Comparison of ENCODE assay signal across 23 mouse cellular contexts in the genomic region with DNA sequence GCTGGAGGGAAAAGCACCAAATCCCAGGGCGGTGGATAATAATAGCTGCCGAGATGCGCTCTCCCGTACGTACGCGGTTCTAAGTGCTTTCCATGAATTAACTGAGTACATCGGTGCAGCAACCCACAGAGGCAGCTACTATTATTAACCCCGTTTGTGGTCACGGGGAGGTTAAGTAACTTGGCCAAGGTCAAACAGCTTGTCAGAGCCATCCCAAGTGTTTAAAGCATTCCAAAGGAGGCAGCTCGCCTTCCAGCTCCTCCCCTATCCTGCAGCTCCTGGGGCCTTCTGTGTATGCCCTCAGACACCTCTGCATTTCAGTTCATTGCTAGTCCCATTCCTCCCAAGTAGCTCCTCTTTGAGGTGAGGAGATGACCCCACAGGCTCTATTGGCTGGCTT. TPM values are rescaled to one million over a fixed set of nuclear protein-coding genes. Genes with fewer than 3 reads are reported as not detected.
DNase-seq lines count a peak whose midpoint lies in the region; ATAC-seq and TF ChIP-seq lines count a peak whose summit lies in the region.
"Had no signal": no experiment of that assay in that cellular context is flagged by ENCODE, and none has a peak within 500 bp of the region (broad histone marks: within the 10 kb centered on the region; RNA-seq: fewer than 3 reads in every experiment).

No protein-coding gene starts in this region.

- peaks cover 58% of the 10 kb centered on the region for H3K4me1 ChIP-seq in heart, embryonic 10.5 days
- peaks cover 55% of the 10 kb centered on the region for H3K4me1 ChIP-seq in neural tube, embryonic 12.5 days
- peaks cover 34% of the 10 kb centered on the region for H3K4me1 ChIP-seq in hindbrain, embryonic 16.5 days (ENCODE audit: control insufficient read depth, insufficient read depth, low read depth, low read length)
- H3K4me1 ChIP-seq in olfactory bulb, adult 2 months (ENCODE audit: control insufficient read depth, insufficient read depth, low read length), result peaks cover 49% of the 10 kb centered on the region

- no peak for DNase-seq in heart, embryonic 10.5 days (ENCODE audit: low spot score)
- no peak for DNase-seq in heart, postnatal 4 days
- no peak for DNase-seq in neural tube, embryonic 10.5 days (ENCODE audit: extremely low spot score, low spot score)
- DNase-seq in left cerebral cortex, postnatal 10 days (ENCODE audit: extremely low spot score in 1 of 2, low spot score in 2 of 2), result no peak
- DNase-seq in cerebellum, adult 9-11 months, result no peak
- DNase-seq: adrenal gland, adult 8-10 months; cerebellum, adult 11 months; cerebellum, postnatal 14 days; embryo, embryonic 11 days; heart, postnatal 10 days; right cerebral cortex, postnatal 14 days; thymus, postnatal 36 days had no signal

- H3K27ac ChIP-seq in heart, embryonic 10.5 days, result peak overlapping the region; percentile 62; the same call in 1 of the 2 replicates
- peak overlapping the region; percentile 53; the same call in 1 of the 2 replicates for H3K27ac ChIP-seq in neural tube, embryonic 12.5 days
- H3K27ac ChIP-seq in hindbrain, embryonic 16.5 days (ENCODE audit: low read depth, low read length), result peak overlapping the region; percentile 55; the same call in 1 of the 2 replicates
- peak overlapping the region; percentile 64 for H3K27ac ChIP-seq in olfactory bulb, adult 2 months (ENCODE audit: insufficient read depth, low read depth, low read length)
- H3K27ac ChIP-seq: liver, embryonic 14.5 days; lung, embryonic 15.5 days; macrophage had no signal

- H3K4me3 ChIP-seq in heart, embryonic 10.5 days, result peak overlapping the region; percentile 15; the same call in 1 of the 2 replicates
- H3K4me3 ChIP-seq in neural tube, embryonic 12.5 days, result no peak overlapping the region
- no peak overlapping the region for H3K4me3 ChIP-seq in hindbrain, embryonic 16.5 days (ENCODE audit: low read length)
- H3K4me3 ChIP-seq in olfactory bulb, adult 2 months (ENCODE audit: insufficient read depth, low read depth, low read length), result no peak overlapping the region
- H3K4me3 ChIP-seq: lung, embryonic 15.5 days had no signal

- H3K9ac ChIP-seq in neural tube, embryonic 12.5 days, result no peak overlapping the region
- H3K9ac ChIP-seq in hindbrain, embryonic 16.5 days (ENCODE audit: low read depth, low read length), result no peak overlapping the region
- H3K9ac ChIP-seq: liver, embryonic 14.5 days; lung, embryonic 15.5 days had no signal

- no peak for ATAC-seq in neural tube, embryonic 12.5 days (ENCODE audit: low FRiP score, low read depth)
- ATAC-seq in hindbrain, embryonic 16.5 days, result no peak

- intact Hi-C loops in left cerebral cortex, postnatal 10 days (cut with DNase I), result no loop called here

- TF ChIP-seq POLR2A in olfactory bulb, adult 2 months (IDR thresholded peaks at IDR 0.05; ENCODE audit: insufficient read depth, low read depth, low read length), result no peak

- H3K4me2 ChIP-seq in neural tube, embryonic 12.5 days (replicated peaks), result no peak overlapping the region
- H3K4me2 ChIP-seq in hindbrain, embryonic 16.5 days (ENCODE audit: low read length), result no peak overlapping the region
- H3K4me2 ChIP-seq: lung, embryonic 15.5 days had no signal

- H3K9me3 ChIP-seq in heart, embryonic 10.5 days, result no peaks in the 10 kb centered on the region
- no peaks in the 10 kb centered on the region for H3K9me3 ChIP-seq in neural tube, embryonic 12.5 days
- H3K9me3 ChIP-seq in hindbrain, embryonic 16.5 days (ENCODE audit: control insufficient read depth, low read length), result no peaks in the 10 kb centered on the region
- H3K9me3 ChIP-seq: lung, embryonic 15.5 days had no signal

- H3K27me3 ChIP-seq in heart, embryonic 10.5 days (ENCODE audit: insufficient read depth, poor library complexity, severe bottlenecking), result peaks cover 50% of the 10 kb centered on the region
- 0 out of 2 replicates have a peak, but pooled peaks cover 7% of the 10 kb centered on the region for H3K27me3 ChIP-seq in neural tube, embryonic 12.5 days (replicated peaks)
- no peaks in the 10 kb centered on the region for H3K27me3 ChIP-seq in hindbrain, embryonic 16.5 days (replicated peaks; ENCODE audit: control insufficient read depth, insufficient read depth, low read length)

- no peak for TF ChIP-seq CTCF in olfactory bulb, adult 2 months (IDR thresholded peaks at IDR 0.05; ENCODE audit: insufficient read depth, low read depth, low read length)

- no peaks in the 10 kb centered on the region for H3K36me3 ChIP-seq in heart, embryonic 10.5 days
- no peaks in the 10 kb centered on the region for H3K36me3 ChIP-seq in neural tube, embryonic 12.5 days
- no peaks in the 10 kb centered on the region for H3K36me3 ChIP-seq in hindbrain, embryonic 16.5 days (ENCODE audit: control insufficient read depth, insufficient read depth, low read length)
- H3K36me3 ChIP-seq: lung, embryonic 15.5 days had no signal

- 31% methylated on average over 11 of the region's 11 CpGs for WGBS in heart, embryonic 10.5 days
- WGBS in neural tube, embryonic 12.5 days, result 61% methylated on average over 11 of the region's 11 CpGs
- 50% methylated on average over 11 of the region's 11 CpGs for WGBS in hindbrain, embryonic 16.5 days
- WGBS in olfactory bulb, adult 2 months, result 17% methylated on average over 11 of the region's 11 CpGs

RNA-seq across cellular contexts. Expression of gene Adgrb2, which starts 19.4 kb away (rescaled TPM):
- polyA plus RNA-seq in heart, embryonic 10.5 days (2016; fragmentation: Nextera tagmentation; extraction: Ambion mirVana), result 1.2 and 3.1 TPM in 2 replicates
- 1 to 10 TPM; 5.5 to 6.6 TPM for total RNA-seq in heart, postnatal 4 days (2021)
- polyA plus RNA-seq in neural tube, embryonic 12.5 days (2016; fragmentation: Nextera tagmentation; extraction: Ambion mirVana), result 9.1 and 11.1 TPM in 2 replicates
- polyA plus RNA-seq in hindbrain, embryonic 16.5 days (2015; fragmentation: Nextera tagmentation; extraction: Ambion mirVana), result 13.4 and 14.9 TPM in 2 replicates
- not detected in 2 replicates for polyA plus RNA-seq in olfactory bulb, adult 2 months (2012; ENCODE audit: insufficient read depth, insufficient read length, low replicate concordance, missing spikeins)
- total RNA-seq in left cerebral cortex, postnatal 10 days (2021), result 100 to 1,000 TPM; 295 to 296 TPM
- polyA plus RNA-seq: macrophage had no signal

RNA-seq across cellular contexts. Expression of gene Spocd1, which starts 36.2 kb away (rescaled TPM):
- 0.46 and 0.59 TPM in 2 replicates for polyA plus RNA-seq in heart, embryonic 10.5 days (2016; fragmentation: Nextera tagmentation; extraction: Ambion mirVana)
- total RNA-seq in heart, postnatal 4 days (2021), result under 1 TPM in 1 of 2 experiments, not detected in 1; 0.11 TPM
- polyA plus RNA-seq in neural tube, embryonic 12.5 days (2016; fragmentation: Nextera tagmentation; extraction: Ambion mirVana), result not detected in 2 replicates
- polyA plus RNA-seq in hindbrain, embryonic 16.5 days (2015; fragmentation: Nextera tagmentation; extraction: Ambion mirVana), result not detected in 2 replicates
- not detected in 2 replicates for polyA plus RNA-seq in olfactory bulb, adult 2 months (2012; ENCODE audit: insufficient read depth, insufficient read length, low replicate concordance, missing spikeins)
- under 1 TPM in 1 of 2 experiments, not detected in 1; 0.24 TPM for total RNA-seq in left cerebral cortex, postnatal 10 days (2021)
- total RNA-seq: gastrocnemius, postnatal 4 days had no signal
- polyA plus RNA-seq: kidney, embryonic 14.5 days; large intestine, adult 2 months; macrophage; neural tube, embryonic 11.5 days; stomach, embryonic 14.5 days had no signal
